Mouse (Mus musculus): ENCODE data around the gene Prlr. TPM values are rescaled to one million over a fixed set of nuclear protein-coding genes. Genes with fewer than 3 reads are reported as not detected.

Gene Prlr
- polyA plus RNA-seq, 1 experiment from 2014 or later, result 0.04 TPM

GRCm38 (mm10) chr15:10375404-10375803, 198.4 kb downstream of the Prlr start:
- 29% methylated on average over 3 of the region's 3 CpGs for WGBS

GRCm38 (mm10) chr15:10378338-10378959, 201.4 kb downstream of the Prlr start:
- Histone ChIP-seq H3K4me2 (no peak overlapping the region), H3K4me1 (ENCODE audit: insufficient read depth) (no peaks in the 10 kb centered on the region), H3K9me3 (ENCODE audit: low read depth, low read length) (no peaks in the 10 kb centered on the region), H3K9ac (no peak overlapping the region), H3K27ac (ENCODE audit: low read depth) (no peak overlapping the region), H3K4me3 (ENCODE audit: low read depth, low read length) (no peak overlapping the region), H3K27me3 (ENCODE audit: insufficient read depth, low read length) (no peaks in the 10 kb centered on the region), H3K36me3 (ENCODE audit: insufficient read depth) (no peaks in the 10 kb centered on the region)
- no peak for DNase-seq
- no peak for ATAC-seq (ENCODE audit: insufficient read depth)
- TF ChIP-seq CTCF (IDR thresholded peaks at IDR 0.05; ENCODE audit: low read depth), result no peak
- WGBS, result 86% methylated on average over 4 of the region's 4 CpGs

More at GRCm38 (mm10) chr15:10375404-10375803, 198.4 kb downstream of the Prlr start:
- DNase-seq (no peak), ATAC-seq (ENCODE audit: insufficient read depth) (no peak)
- Histone ChIP-seq H3K4me2 (no peak overlapping the region), H3K27ac (ENCODE audit: low read depth) (no peak overlapping the region), H3K9me3 (ENCODE audit: low read depth, low read length) (no peaks in the 10 kb centered on the region), H3K36me3 (ENCODE audit: insufficient read depth) (no peaks in the 10 kb centered on the region), H3K4me3 (ENCODE audit: low read depth, low read length) (no peak overlapping the region), H3K4me1 (ENCODE audit: insufficient read depth) (no peaks in the 10 kb centered on the region), H3K27me3 (ENCODE audit: insufficient read depth, low read length) (no peaks in the 10 kb centered on the region), H3K9ac (no peak overlapping the region)
- no peak for TF ChIP-seq CTCF (IDR thresholded peaks at IDR 0.05; ENCODE audit: low read depth)

GRCm38 (mm10) chr15:10379757-10380458, 202.9 kb downstream of the Prlr start:
- ATAC-seq (ENCODE audit: insufficient read depth) (no peak), DNase-seq (no peak)
- no peaks in the 10 kb centered on the region for H3K36me3 ChIP-seq (ENCODE audit: insufficient read depth)
- no peak for TF ChIP-seq CTCF (IDR thresholded peaks at IDR 0.05; ENCODE audit: low read depth)
- no peak overlapping the region for H3K4me3 ChIP-seq (ENCODE audit: low read depth, low read length)
- WGBS, result 85% methylated on average over 3 of the region's 3 CpGs
- no peaks in the 10 kb centered on the region for H3K27me3 ChIP-seq (ENCODE audit: insufficient read depth, low read length)
- no peaks in the 10 kb centered on the region for H3K4me1 ChIP-seq (ENCODE audit: insufficient read depth)
- no peak overlapping the region for H3K27ac ChIP-seq (ENCODE audit: low read depth)
- H3K9ac ChIP-seq, result no peak overlapping the region
- H3K9me3 ChIP-seq (ENCODE audit: low read depth, low read length), result no peaks in the 10 kb centered on the region
- H3K4me2 ChIP-seq, result no peak overlapping the region

DNA sequence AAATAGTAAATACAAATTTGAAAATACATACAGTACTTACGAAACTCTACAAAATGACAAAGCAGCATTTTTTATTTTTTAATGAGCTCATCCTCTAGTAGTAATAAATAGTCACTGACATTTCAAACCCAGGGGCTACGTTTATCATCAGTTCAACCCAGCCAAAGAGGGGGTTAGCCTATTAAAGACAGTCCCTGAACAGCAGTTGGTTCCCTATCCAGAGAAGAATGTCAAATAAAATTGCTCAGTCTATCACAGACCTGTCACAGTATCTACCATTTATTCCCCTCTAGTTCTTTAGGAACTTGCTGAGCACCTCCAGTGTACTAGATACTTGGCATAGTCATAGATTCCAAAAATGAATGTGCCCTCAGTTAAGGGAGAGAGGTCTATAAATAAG, 210.2 kb downstream of the Prlr start:
- DNase-seq (no peak), ATAC-seq (ENCODE audit: insufficient read depth) (no peak)
- no peaks in the 10 kb centered on the region for H3K27me3 ChIP-seq (ENCODE audit: insufficient read depth, low read length)
- WGBS, result 77% methylated on average over 2 of the region's 2 CpGs
- no peaks in the 10 kb centered on the region for H3K4me1 ChIP-seq (ENCODE audit: insufficient read depth)
- no peak overlapping the region for H3K9ac ChIP-seq
- no peak overlapping the region for H3K4me3 ChIP-seq (ENCODE audit: low read depth, low read length)
- no peak overlapping the region for H3K27ac ChIP-seq (ENCODE audit: low read depth)
- no peak overlapping the region for H3K4me2 ChIP-seq
- no peaks in the 10 kb centered on the region for H3K9me3 ChIP-seq (ENCODE audit: low read depth, low read length)
- TF ChIP-seq CTCF (IDR thresholded peaks at IDR 0.05; ENCODE audit: low read depth), result no peak
- H3K36me3 ChIP-seq (ENCODE audit: insufficient read depth), result no peaks in the 10 kb centered on the region

Other genes with a start within 250 kb of the Prlr start
- gene Gm21973, start 148.1 kb downstream of the Prlr start, polyA plus RNA-seq (2014; fragmentation: Nextera tagmentation; extraction: Ambion mirVana), result not detected in 2 replicates
- not detected in 2 replicates for gene Agxt2, start 181.3 kb downstream of the Prlr start, polyA plus RNA-seq (2014; fragmentation: Nextera tagmentation; extraction: Ambion mirVana)

Measured in lung, embryonic 14.5 days (tissue).